Mouse (Mus musculus) kidney, adult 2 months (tissue): ENCODE data around the gene Mrto4.

Experiments
- CTCF ChIP-seq: fragments of 200-500 bp; conservative IDR thresholded peaks from 2 replicates; pipeline ENCODE4 v1.5.1; 2011; ENCODE audit warnings: low read depth, mild to moderate bottlenecking, control low read depth, low read length, moderate library complexity, mixed read lengths; ENCODE audit not compliant: insufficient read depth, insufficient read length
- POLR2A ChIP-seq: fragments of 200-500 bp; IDR thresholded peaks from one replicate; pipeline ENCODE4 v1.6.1; 2011; ENCODE audit warnings: low read depth, low read length, control low read depth

DNA sequence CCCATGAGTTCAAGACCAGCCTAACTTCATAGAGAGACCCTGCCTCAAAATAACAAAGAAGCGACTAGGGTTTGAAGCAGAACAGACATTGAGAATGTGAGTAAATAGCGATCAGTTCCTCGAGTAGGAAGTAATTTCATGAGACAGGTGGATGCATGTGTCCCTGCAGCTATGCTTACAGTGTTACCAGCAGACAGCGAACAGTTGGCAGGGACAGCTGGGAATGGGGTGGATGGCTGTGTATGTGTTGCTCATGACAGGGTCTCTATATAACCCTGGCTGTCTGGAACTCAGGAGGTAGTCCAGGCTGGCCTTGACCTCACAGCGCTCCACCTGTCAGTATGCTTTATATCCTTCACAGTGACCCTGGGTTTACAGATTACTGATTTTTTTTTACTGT, 15.7 kb upstream of the Mrto4 start:
- TF ChIP-seq POLR2A (no peak), CTCF (no peak)
